Mouse (Mus musculus) kidney, embryonic 15.5 days (tissue): Measurements from ENCODE around the gene Exosc6. TPM values are rescaled to one million over a fixed set of nuclear protein-coding genes. Genes with fewer than 3 reads are reported as not detected.
A peak's percentile ranks its signal among the peaks of the same experiment; 100 is the strongest.
"Not testable (repeated sequence)": the region's sequence is repeated elsewhere in the genome, so short reads cannot be mapped to it uniquely, and the experiment has no call there.

Experiments used
- ATAC-seq: fragments of 200-750 bp; cut with Nextera tagmentation; replicated peaks from 2 replicates; pipeline ENCODE4 v1.8.0; 2017; ENCODE audit warnings: moderate TSS enrichment; ENCODE audit not compliant: low FRiP score
- H3K27ac ChIP-seq: fragments of 300-500 bp; sonication (generic); 2 replicates; pipeline ENCODE4 v1.5.1; 2015; ENCODE audit warnings: mild to moderate bottlenecking, inconsistent platforms
- H3K27me3 ChIP-seq: fragments of 300-500 bp; sonication (generic); 2 replicates; pipeline ENCODE4 v1.6.1; 2015; ENCODE audit warnings: inconsistent platforms
- H3K36me3 ChIP-seq: fragments of 300-500 bp; sonication (generic); 2 replicates; pipeline ENCODE4 v1.6.1; 2015; ENCODE audit warnings: inconsistent platforms
- H3K4me1 ChIP-seq: fragments of 300-500 bp; sonication (generic); 2 replicates; pipeline ENCODE4 v1.6.1; 2015; ENCODE audit warnings: inconsistent platforms
- H3K4me2 ChIP-seq: fragments of 300-500 bp; sonication (generic); 2 replicates; pipeline ENCODE4 v1.6.1; 2015; ENCODE audit warnings: moderate library complexity, mild to moderate bottlenecking, inconsistent platforms
- H3K4me3 ChIP-seq: fragments of 300-500 bp; sonication (generic); replicated peaks from 2 replicates; pipeline ENCODE4 v1.5.1; 2015; ENCODE audit warnings: mild to moderate bottlenecking, inconsistent platforms
- H3K9ac ChIP-seq: fragments of 300-500 bp; sonication (generic); 2 replicates; pipeline ENCODE4 v1.6.1; 2015; ENCODE audit warnings: mild to moderate bottlenecking, inconsistent platforms
- H3K9me3 ChIP-seq: fragments of 300-500 bp; sonication (generic); replicated peaks from 2 replicates; pipeline ENCODE4 v1.6.1; 2016; ENCODE audit warnings: inconsistent platforms
- WGBS: fragments of 180-500 bp; shearing (Covaris S2); methylation state at CpG from one replicate; pipeline ENCODE4 v1.1.7; 2015; ENCODE audit warnings: mixed read lengths; 5-methylcytosine and 5-hydroxymethylcytosine counted together
- polyA plus RNA-seq: library from polyadenylated mRNA; unstranded; fragments of >200 nt; fragmentation: Nextera tagmentation; extraction: Ambion mirVana; gene quantifications from 2 replicates; pipeline ENCODE4 v1.2.1, GENCODE M21; 2015

Exosc6 gene
- polyA plus RNA-seq, 1 experiment from 2014 or later, result 24.3 TPM

- 45% methylated on average over 2 of the region's 2 CpGs for WGBS
- ATAC-seq, result no peak
- Histone ChIP-seq H3K4me2 (peak overlapping the region; percentile 72), H3K27me3 (no peaks in the 10 kb centered on the region), H3K36me3 (peaks cover 8% of the 10 kb centered on the region), H3K4me1 (peaks cover 34% of the 10 kb centered on the region), H3K9me3 (no peaks in the 10 kb centered on the region), H3K9ac (no peak overlapping the region), H3K4me3 (peak overlapping the region; percentile 71), H3K27ac (0 out of 2 replicates have a peak overlapping the region, but pooled peaks have one; percentile 18)
Measured at GRCm38 (mm10) chr8:111062893-111063292, 6.8 kb downstream of the Exosc6 start.

DNA sequence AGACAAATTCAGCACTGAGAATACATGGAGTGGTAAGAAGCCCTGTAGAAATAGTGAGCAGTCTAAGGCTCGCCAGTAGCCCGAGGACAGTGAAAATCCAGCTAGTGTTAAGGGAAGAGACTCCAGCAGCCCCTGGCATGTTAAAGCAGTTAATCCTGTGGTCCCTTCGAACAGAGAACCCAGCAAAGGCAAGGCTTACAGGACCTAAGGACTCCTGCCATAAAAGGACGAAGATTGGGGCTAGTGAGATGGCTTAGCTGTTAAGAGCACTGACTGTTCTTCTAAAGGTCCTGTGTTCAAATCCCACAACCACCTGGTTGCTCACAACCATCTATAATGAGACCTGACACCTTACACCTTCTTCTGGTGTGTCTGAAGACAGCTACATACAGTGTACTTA, 10.2 kb downstream of the Exosc6 start:
- H3K9ac ChIP-seq, result no peak overlapping the region
- H3K27me3 ChIP-seq, result no peaks in the 10 kb centered on the region
- no peak for ATAC-seq
- H3K9me3 ChIP-seq, result no peaks in the 10 kb centered on the region
- H3K27ac ChIP-seq, result no peak overlapping the region
- H3K4me3 ChIP-seq, result no peak overlapping the region
- H3K36me3 ChIP-seq, result 0 out of 2 replicates have a peak, but pooled peaks cover 4% of the 10 kb centered on the region
- H3K4me1 ChIP-seq, result peaks cover 14% of the 10 kb centered on the region
- no peak overlapping the region for H3K4me2 ChIP-seq
- WGBS, result 67% methylated on average over 4 of the region's 4 CpGs

DNA sequence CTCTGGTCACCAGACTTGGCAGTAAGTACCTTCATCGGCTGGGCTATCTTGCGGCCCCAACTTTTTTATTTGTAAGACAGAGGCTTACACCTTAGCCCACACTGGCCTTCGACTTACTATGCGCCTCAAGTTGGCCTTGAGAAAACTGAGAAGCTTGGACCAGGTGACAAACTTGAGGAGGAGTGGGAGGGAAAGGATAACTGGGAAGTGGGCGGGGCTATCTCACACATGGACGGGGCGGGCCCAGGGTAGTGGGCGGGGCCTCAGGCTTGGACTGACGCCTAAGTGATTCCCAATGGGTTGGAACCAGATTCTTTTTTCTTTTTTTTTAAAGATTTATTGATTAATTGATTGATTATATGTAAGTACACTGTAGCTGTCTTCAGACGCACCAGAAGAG, 11.3 kb downstream of the Exosc6 start:
- H3K9me3 ChIP-seq, result no peaks in the 10 kb centered on the region
- H3K4me2 ChIP-seq, result no peak overlapping the region
- 0 out of 2 replicates have a peak, but pooled peaks cover 4% of the 10 kb centered on the region for H3K36me3 ChIP-seq
- ATAC-seq, result no peak
- no peak overlapping the region for H3K27ac ChIP-seq
- no peaks in the 10 kb centered on the region for H3K27me3 ChIP-seq
- H3K4me3 ChIP-seq, result no peak overlapping the region
- peaks cover 7% of the 10 kb centered on the region for H3K4me1 ChIP-seq
- H3K9ac ChIP-seq, result no peak overlapping the region
- 27% methylated on average over 10 of the region's 10 CpGs for WGBS

DNA sequence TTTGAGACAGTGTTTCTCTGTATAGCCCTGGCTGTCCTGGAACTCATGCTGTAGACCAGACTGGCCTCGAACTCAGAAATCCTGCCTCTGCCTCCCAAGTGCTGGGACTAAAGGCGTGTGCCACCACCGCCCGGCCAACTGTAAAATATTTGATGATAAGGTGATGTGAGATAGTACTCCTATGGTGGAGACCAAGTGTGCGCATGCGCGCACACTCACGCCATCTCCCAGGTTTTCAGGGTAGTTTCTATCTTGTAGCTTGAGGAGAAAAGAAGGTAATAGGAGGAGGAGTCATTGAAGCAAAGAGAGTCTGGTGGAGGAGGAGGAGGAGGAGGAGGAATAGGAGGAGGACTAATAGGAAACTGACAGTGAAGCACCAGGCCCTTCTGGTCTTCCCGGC, 12.5 kb downstream of the Exosc6 start:
- not testable (repeated sequence) for H3K4me3 ChIP-seq, H3K9ac ChIP-seq, H3K4me1 ChIP-seq, H3K27ac ChIP-seq, ATAC-seq, H3K9me3 ChIP-seq, H3K4me2 ChIP-seq, H3K36me3 ChIP-seq, H3K27me3 ChIP-seq
- WGBS, result 95% methylated on average over 9 of the region's 9 CpGs

GRCm38 (mm10) chr8:111075926-111076325, 19.8 kb downstream of the Exosc6 start:
- Histone ChIP-seq H3K4me1 (peaks cover 30% of the 10 kb centered on the region), H3K9ac (no peak overlapping the region), H3K4me3 (no peak overlapping the region), H3K4me2 (no peak overlapping the region), H3K27me3 (no peaks in the 10 kb centered on the region), H3K36me3 (0 out of 2 replicates have a peak, but pooled peaks cover 14% of the 10 kb centered on the region), H3K27ac (no peak overlapping the region), H3K9me3 (no peaks in the 10 kb centered on the region)
- no peak for ATAC-seq
- 72% methylated on average over 3 of the region's 3 CpGs for WGBS

DNA sequence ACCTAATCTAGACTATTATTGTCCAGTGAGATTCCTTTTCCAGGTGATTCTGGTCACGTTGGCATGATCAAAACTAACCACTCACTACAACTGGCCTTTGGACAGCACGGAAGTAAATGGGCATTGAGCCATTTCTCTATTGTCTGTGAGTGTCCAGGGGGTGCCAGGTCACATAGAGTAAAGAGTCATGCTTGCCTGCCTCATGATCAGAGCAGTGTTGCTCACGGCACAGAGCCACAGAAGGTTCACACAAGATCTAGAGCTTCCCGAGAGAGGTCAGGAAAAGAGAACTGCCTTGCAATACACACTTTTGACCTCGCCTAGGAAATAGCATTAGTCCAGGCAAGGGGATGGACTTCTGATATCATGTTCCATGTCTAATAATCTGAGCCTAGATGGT, 23.3 kb downstream of the Exosc6 start:
- Histone ChIP-seq H3K36me3 (0 out of 2 replicates have a peak, but pooled peaks cover 7% of the 10 kb centered on the region), H3K4me3 (peak overlapping the region; percentile 40), H3K9ac (peak overlapping the region; percentile 12; the same call in 1 of the 2 replicates), H3K9me3 (no peaks in the 10 kb centered on the region), H3K4me2 (peak overlapping the region; percentile 58), H3K4me1 (peaks cover 40% of the 10 kb centered on the region), H3K27me3 (no peaks in the 10 kb centered on the region), H3K27ac (peak overlapping the region; percentile 93)
- WGBS, result 35% methylated on average over 5 of the region's 5 CpGs
- peak; percentile 55 for ATAC-seq

GRCm38 (mm10) chr8:111079861-111080271, 23.7 kb downstream of the Exosc6 start:
- H3K27me3 ChIP-seq, result no peaks in the 10 kb centered on the region
- ATAC-seq, result peak; percentile 84
- peak overlapping the region; percentile 58 for H3K4me2 ChIP-seq
- peak overlapping the region; percentile 40 for H3K4me3 ChIP-seq
- whole genome bisulfite sequencing, result 11% methylated on average over 6 of the region's 6 CpGs
- H3K9ac ChIP-seq, result peak overlapping the region; percentile 12; the same call in 1 of the 2 replicates
- no peaks in the 10 kb centered on the region for H3K9me3 ChIP-seq
- peaks cover 40% of the 10 kb centered on the region for H3K4me1 ChIP-seq
- H3K36me3 ChIP-seq, result 0 out of 2 replicates have a peak, but pooled peaks cover 3% of the 10 kb centered on the region
- peak overlapping the region; percentile 93 for H3K27ac ChIP-seq

DNA sequence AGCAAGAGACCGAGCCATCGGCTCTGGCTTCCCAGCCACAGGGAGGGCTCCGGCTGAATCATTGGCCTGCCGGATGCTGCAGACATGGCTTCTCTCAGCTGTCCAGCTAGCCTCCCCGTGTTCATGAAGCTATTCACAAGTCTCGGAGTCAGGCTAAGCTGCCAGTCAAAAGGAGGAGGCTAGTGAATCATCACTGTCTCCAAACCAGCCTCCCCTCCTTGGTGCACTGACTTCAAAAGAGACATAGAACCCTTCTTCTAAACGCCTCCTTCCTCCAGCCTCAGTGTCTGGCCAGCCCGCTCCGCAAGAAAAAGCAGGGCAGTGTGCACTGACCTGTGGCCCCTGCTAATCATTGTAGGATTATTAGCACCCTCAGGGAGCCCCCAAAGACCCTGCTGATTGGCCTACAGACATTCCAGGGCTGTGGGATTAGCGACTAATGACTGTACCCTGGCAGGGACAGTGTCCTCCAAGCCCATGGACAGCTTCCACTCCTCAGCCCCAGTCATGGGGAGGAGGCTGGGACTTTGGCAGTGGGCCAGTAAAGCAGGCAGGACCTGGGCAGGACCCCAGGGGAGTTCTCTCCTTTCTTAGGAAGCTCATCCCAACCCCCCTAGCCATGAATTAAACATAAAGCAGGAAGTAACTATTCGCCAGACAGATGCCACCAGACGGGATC, 25.6 kb downstream of the Exosc6 start:
- 0 out of 2 replicates have a peak overlapping the region, but pooled peaks have one; percentile 21 for H3K9ac ChIP-seq
- WGBS, result 40% methylated on average over 12 of the region's 12 CpGs

DNA sequence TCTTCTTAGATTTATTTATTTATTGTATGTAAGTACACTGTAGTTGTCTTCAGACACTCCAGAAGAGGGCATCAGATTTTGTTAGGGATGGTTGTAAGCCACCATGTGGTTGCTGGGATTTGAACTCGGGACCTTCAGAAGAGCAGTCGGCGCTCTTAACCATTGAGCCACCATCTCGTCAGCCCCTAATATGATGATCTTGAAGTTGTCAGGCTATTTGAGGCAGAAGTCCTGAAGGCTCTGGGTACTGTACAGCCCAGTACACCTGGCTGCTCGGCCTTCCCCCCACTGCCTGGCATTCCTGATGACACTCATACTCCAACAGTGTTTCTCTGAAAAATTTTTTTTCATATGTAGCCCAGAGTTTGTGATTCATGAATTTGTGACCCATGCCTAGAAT, 27.8 kb downstream of the Exosc6 start:
- H3K36me3 ChIP-seq, H3K27ac ChIP-seq, H3K9ac ChIP-seq, H3K4me3 ChIP-seq, H3K9me3 ChIP-seq, H3K4me2 ChIP-seq, ATAC-seq, H3K27me3 ChIP-seq: not testable (repeated sequence)
- peaks cover 30% of the 10 kb centered on the region for H3K4me1 ChIP-seq
- 91% methylated on average over 5 of the region's 5 CpGs for WGBS

More for the DNA sequence above, 25.6 kb downstream of the Exosc6 start:
- Histone ChIP-seq H3K27ac (peak overlapping the region; percentile 93), H3K27me3 (no peaks in the 10 kb centered on the region), H3K36me3 (no peaks in the 10 kb centered on the region), H3K4me3 (peak overlapping the region; percentile 40), H3K9me3 (no peaks in the 10 kb centered on the region), H3K4me1 (peaks cover 40% of the 10 kb centered on the region), H3K4me2 (peak overlapping the region; percentile 58)
- peak; percentile 90 for ATAC-seq

- H3K9ac ChIP-seq, result no peak overlapping the region
- H3K36me3 ChIP-seq, result no peaks in the 10 kb centered on the region
- no peak overlapping the region for H3K4me2 ChIP-seq
- H3K27me3 ChIP-seq, result no peaks in the 10 kb centered on the region
- peaks cover 3% of the 10 kb centered on the region; the same call in 1 of the 2 replicates for H3K4me1 ChIP-seq
- no peak for ATAC-seq
- WGBS, result 1% methylated on average over 2 of the region's 2 CpGs
- no peaks in the 10 kb centered on the region for H3K9me3 ChIP-seq
- H3K27ac ChIP-seq, result no peak overlapping the region
- H3K4me3 ChIP-seq, result no peak overlapping the region
Measured at GRCm38 (mm10) chr8:111090126-111090525, 34.0 kb downstream of the Exosc6 start.

GRCm38 (mm10) chr8:111091706-111092105, 35.6 kb downstream of the Exosc6 start:
- Histone ChIP-seq H3K27me3 (no peaks in the 10 kb centered on the region), H3K4me1 (peaks cover 11% of the 10 kb centered on the region), H3K9me3 (no peaks in the 10 kb centered on the region), H3K27ac (no peak overlapping the region), H3K36me3 (no peaks in the 10 kb centered on the region), H3K4me3 (no peak overlapping the region), H3K9ac (no peak overlapping the region), H3K4me2 (no peak overlapping the region)
- 78% methylated on average over 7 of the region's 7 CpGs for WGBS
- no peak for ATAC-seq

- H3K4me1 ChIP-seq, result peaks cover 11% of the 10 kb centered on the region
- not testable (repeated sequence) for H3K9me3 ChIP-seq, H3K9ac ChIP-seq, H3K36me3 ChIP-seq, H3K27ac ChIP-seq, H3K4me3 ChIP-seq, H3K4me2 ChIP-seq, ATAC-seq, H3K27me3 ChIP-seq
- 85% methylated on average over 6 of the region's 6 CpGs for WGBS
Measured at GRCm38 (mm10) chr8:111092326-111092725, 36.2 kb downstream of the Exosc6 start, which contains the start of gene Clec18a. TSS of gene Clec18a (minus strand) at chr8:111092426.
